Mouse (Mus musculus) heart, embryonic 12.5 days (tissue): ENCODE data around the gene Usp12. TPM values are rescaled to one million over a fixed set of nuclear protein-coding genes. Genes with fewer than 3 reads are reported as not detected.
A peak's percentile ranks its signal among the peaks of the same experiment; 100 is the strongest.

Experiments used
- ATAC-seq: fragments of 200-750 bp; cut with Nextera tagmentation; 2 replicates; pipeline ENCODE4 v1.8.0; 2017; ENCODE audit warnings: moderate TSS enrichment, moderate library complexity; ENCODE audit not compliant: insufficient number of reproducible peaks, low FRiP score
- H3K27ac ChIP-seq: fragments of 300-500 bp; sonication (generic); 2 replicates; pipeline ENCODE4 v1.5.1; 2016; ENCODE audit warnings: mild to moderate bottlenecking, moderate library complexity; ENCODE audit not compliant: poor library complexity, severe bottlenecking
- H3K27me3 ChIP-seq: fragments of 300-500 bp; sonication (generic); replicated peaks from 2 replicates; pipeline ENCODE4 v1.6.1; 2016; ENCODE audit warnings: mild to moderate bottlenecking, moderate library complexity
- H3K36me3 ChIP-seq: fragments of 300-500 bp; sonication (generic); 2 replicates; pipeline ENCODE4 v1.6.1; 2016; ENCODE audit warnings: mild to moderate bottlenecking, moderate library complexity
- H3K4me1 ChIP-seq: fragments of 300-500 bp; sonication (generic); replicated peaks from 2 replicates; pipeline ENCODE4 v1.6.1; 2016; ENCODE audit warnings: mild to moderate bottlenecking
- H3K4me2 ChIP-seq: fragments of 300-500 bp; sonication (generic); 2 replicates; pipeline ENCODE4 v1.6.1; 2016; ENCODE audit warnings: mild to moderate bottlenecking, moderate library complexity
- H3K4me3 ChIP-seq: fragments of 300-500 bp; sonication (generic); 2 replicates; pipeline ENCODE4 v1.5.1; 2016; ENCODE audit warnings: mild to moderate bottlenecking
- H3K9ac ChIP-seq: fragments of 300-500 bp; sonication (generic); 2 replicates; pipeline ENCODE4 v1.6.1; 2016; ENCODE audit warnings: mild to moderate bottlenecking, moderate library complexity
- H3K9me3 ChIP-seq: fragments of 300-500 bp; sonication (generic); replicated peaks from 2 replicates; pipeline ENCODE4 v1.6.1; 2016; ENCODE audit warnings: mild to moderate bottlenecking, moderate library complexity
- WGBS: fragments of 180-500 bp; shearing (Covaris S2); methylation state at CpG from one replicate; pipeline ENCODE4 v1.1.7; 2016; 5-methylcytosine and 5-hydroxymethylcytosine counted together
- polyA plus RNA-seq: library from polyadenylated mRNA; unstranded; fragments of >200 nt; fragmentation: Nextera tagmentation; extraction: Ambion mirVana; gene quantifications from 2 replicates; pipeline ENCODE4 v1.2.1, GENCODE M21; 2016

Usp12 gene
- polyA plus RNA-seq, 1 experiment from 2014 or later: 17.5 TPM

DNA sequence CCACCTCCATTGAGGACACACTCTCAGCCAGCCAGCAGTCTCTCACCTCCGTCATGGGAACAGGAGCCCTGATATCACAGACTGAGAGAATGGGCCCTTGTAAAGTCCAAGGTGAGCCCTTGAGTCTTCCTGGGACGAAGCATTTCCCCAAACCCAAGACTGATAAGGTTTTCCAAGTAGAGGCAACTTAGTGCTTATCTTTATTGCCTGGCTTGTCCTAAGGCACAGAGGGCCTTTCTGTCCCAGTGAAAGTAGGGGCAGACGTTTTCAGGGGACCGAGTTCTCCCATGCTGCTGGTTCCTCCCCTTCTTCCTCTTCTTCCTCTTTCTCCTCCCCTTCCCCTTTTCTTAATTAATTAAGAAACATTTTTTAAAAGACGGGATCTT, 101.8 kb downstream of the Usp12 start:
- ATAC-seq: no peak; the same call in 1 of the 2 replicates
- Histone ChIP-seq H3K36me3 (no peaks in the 10 kb centered on the region), H3K27me3 (no peaks in the 10 kb centered on the region), H3K4me3 (no peak overlapping the region), H3K27ac (peak overlapping the region; percentile 41), H3K4me1 (peaks cover 14% of the 10 kb centered on the region), H3K9me3 (no peaks in the 10 kb centered on the region), H3K4me2 (no peak overlapping the region), H3K9ac (no peak overlapping the region)
- 39% methylated on average over 5 of the region's 5 CpGs for WGBS

DNA sequence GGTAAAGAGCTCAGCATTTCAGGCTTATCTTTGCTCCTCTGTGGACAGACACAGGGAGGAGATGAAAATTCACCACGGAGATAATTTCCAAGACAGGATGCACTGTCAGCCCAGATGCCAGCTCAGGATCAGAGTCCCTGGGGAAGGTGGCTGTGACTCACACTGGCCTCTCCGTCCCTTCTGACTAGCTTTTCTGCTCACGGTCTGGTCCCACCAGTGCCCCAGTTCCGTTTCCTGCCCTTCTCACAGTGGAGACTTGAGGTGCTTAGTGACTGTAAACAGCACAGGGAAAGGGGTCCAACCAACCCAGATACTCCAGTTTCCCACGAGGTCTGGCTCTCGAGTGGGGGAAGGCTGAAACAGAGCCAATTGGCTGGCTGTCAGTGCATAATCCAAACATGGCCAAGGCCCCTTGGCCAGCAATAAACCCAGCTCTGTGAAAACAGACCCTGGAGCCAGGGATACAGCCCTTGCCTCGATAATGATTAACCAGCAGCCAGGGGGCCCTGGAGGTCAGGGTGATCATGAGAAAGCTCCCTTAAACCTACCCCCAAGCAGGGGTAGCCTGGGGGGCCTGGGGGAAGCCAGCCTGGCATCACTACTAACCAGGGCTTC, 102.3 kb downstream of the Usp12 start:
- peak; percentile 66 for ATAC-seq
- WGBS: 25% methylated on average over 7 of the region's 7 CpGs

DNA sequence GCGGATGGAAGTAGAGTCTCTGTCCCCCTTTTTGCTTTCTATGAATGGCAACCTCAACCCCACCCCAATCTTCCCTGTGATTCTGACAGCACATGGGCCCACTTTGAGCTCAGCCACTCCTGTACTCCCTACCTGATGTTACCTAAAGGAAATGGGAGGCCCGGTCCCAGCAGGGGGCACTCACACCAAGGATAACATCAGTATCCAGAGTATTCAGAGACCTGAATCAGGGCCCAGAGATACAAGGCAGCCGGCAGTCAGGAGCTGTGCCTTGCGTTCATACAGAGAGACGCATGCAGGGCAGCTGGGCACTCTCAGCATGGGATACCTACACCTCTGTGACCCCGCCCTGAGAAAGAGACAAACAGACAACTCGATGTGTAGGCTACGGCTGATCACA, 103.1 kb downstream of the Usp12 start:
- 45% methylated on average over 8 of the region's 8 CpGs for WGBS

More for the DNA sequence above, 102.3 kb downstream of the Usp12 start:
- Histone ChIP-seq H3K9me3 (no peaks in the 10 kb centered on the region), H3K4me3 (no peak overlapping the region), H3K4me2 (no peak overlapping the region), H3K36me3 (no peaks in the 10 kb centered on the region), H3K4me1 (peaks cover 14% of the 10 kb centered on the region), H3K27me3 (no peaks in the 10 kb centered on the region), H3K9ac (no peak overlapping the region), H3K27ac (peak overlapping the region; percentile 41)

DNA sequence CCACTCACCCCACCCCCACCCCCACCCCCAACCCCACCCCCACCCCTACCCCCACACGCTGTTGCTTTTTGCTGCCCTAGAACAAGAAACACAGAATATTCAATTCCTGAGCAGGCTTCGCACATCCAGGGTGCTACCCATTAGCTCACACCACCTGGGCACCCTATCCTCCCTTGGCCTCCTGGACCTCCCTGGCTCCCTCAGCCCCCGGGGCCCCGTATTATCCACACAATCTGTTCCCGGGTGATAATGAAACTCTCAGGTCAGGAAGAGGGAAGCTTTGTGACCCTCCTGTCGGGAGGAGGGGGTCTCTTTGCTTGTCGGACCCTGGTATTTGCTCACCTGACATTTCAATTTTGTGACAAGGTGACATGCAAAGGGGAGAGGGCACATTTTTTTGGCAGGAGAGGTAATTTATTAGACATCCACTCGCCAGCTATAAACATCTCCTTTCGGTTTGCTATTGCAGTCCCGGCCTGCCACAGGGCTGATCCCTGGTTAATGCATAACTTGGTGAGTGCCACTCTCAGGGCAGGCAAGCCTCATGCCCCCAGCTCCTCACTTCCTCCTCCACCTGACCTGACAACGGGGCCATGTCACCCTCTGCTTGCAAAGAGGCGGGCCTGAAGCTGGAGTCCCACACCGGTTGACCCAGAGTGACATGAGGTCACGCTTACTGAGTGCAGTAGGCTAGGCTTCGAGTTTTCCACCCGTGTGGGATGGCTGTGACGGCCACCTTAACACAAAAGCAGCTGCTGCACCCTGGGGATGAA, 107.1 kb downstream of the Usp12 start:
- Histone ChIP-seq H3K27me3 (peaks cover 7% of the 10 kb centered on the region; the same call in 1 of the 2 replicates), H3K9ac (no peak overlapping the region), H3K4me3 (no peak overlapping the region), H3K27ac (no peak overlapping the region), H3K4me2 (no peak overlapping the region), H3K4me1 (peaks cover 12% of the 10 kb centered on the region), H3K36me3 (no peaks in the 10 kb centered on the region), H3K9me3 (no peaks in the 10 kb centered on the region)
- 62% methylated on average over 17 of the region's 17 CpGs for WGBS
- no peak for ATAC-seq

More for the DNA sequence above, 103.1 kb downstream of the Usp12 start:
- Histone ChIP-seq H3K27me3 (peaks cover 6% of the 10 kb centered on the region; the same call in 1 of the 2 replicates), H3K36me3 (no peaks in the 10 kb centered on the region), H3K9ac (no peak overlapping the region), H3K4me2 (no peak overlapping the region), H3K27ac (no peak overlapping the region), H3K9me3 (no peaks in the 10 kb centered on the region), H3K4me1 (peaks cover 14% of the 10 kb centered on the region), H3K4me3 (no peak overlapping the region)
- ATAC-seq: 0 out of 2 replicates have a peak, but pooled peaks have one; percentile 9

DNA sequence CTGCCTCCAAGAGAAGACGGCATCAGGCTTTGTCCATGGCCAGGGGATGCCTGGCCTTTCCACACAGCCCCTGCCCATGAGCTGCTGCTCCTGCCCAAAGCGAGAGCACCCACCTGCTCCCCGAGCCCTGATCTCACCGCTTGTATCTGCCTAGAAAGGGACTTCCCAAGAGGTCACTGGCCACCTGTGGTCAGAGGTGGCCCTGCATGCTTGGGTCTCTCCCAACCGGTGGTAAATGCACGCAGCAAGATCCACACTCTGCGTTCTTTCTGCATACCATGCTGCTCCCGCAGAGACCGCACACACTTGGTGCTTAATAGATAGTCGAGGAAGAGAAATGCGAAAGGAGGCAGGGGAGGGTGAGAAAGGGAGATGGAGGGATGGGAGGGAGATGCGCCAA, 107.9 kb downstream of the Usp12 start:
- 0 out of 2 replicates have a peak, but pooled peaks cover 5% of the 10 kb centered on the region for H3K4me1 ChIP-seq
- peaks cover 7% of the 10 kb centered on the region; the same call in 1 of the 2 replicates for H3K27me3 ChIP-seq
- no peak overlapping the region for H3K27ac ChIP-seq
- no peak overlapping the region for H3K4me3 ChIP-seq
- no peak for ATAC-seq
- 75% methylated on average over 12 of the region's 12 CpGs for WGBS
- H3K36me3 ChIP-seq: no peaks in the 10 kb centered on the region
- H3K9ac ChIP-seq: no peak overlapping the region
- no peaks in the 10 kb centered on the region for H3K9me3 ChIP-seq
- no peak overlapping the region for H3K4me2 ChIP-seq

Other genes with a start within 250 kb of the Usp12 start
- not detected in 2 replicates for gene Gm3415, start 238.9 kb downstream of the Usp12 start, polyA plus RNA-seq
- gene Gpr12, start 209.8 kb downstream of the Usp12 start, polyA plus RNA-seq: not detected in 2 replicates
- gene Rpl21, start 37.9 kb upstream of the Usp12 start, polyA plus RNA-seq: 370 and 375 TPM in 2 replicates
- 9.0 and 10.3 TPM in 2 replicates for gene Rasl11a, start 50.1 kb upstream of the Usp12 start, polyA plus RNA-seq
- 82.3 and 85.5 TPM in 2 replicates for gene Gtf3a, start 153.7 kb upstream of the Usp12 start, polyA plus RNA-seq
- gene Mtif3, start 168.8 kb upstream of the Usp12 start, polyA plus RNA-seq: 17.1 and 23.3 TPM in 2 replicates